Mouse (Mus musculus): ENCODE results near the gene Ankib1. TPM values are rescaled to one million over a fixed set of nuclear protein-coding genes. Genes with fewer than 3 reads are reported as not detected.
"Not testable (repeated sequence)": the region's sequence is repeated elsewhere in the genome, so short reads cannot be mapped to it uniquely, and the experiment has no call there.

Gene Ankib1
- polyA plus RNA-seq, 1 experiment = 9.0 TPM

GRCm38 (mm10) chr5:3783947-3784681 is 18.6 kb downstream of the Ankib1 start:
- H3K4me1 ChIP-seq (ENCODE audit: control insufficient read depth, insufficient read depth, low read length) = no peaks in the 10 kb centered on the region
- no peak for TF ChIP-seq POLR2A (IDR thresholded peaks at IDR 0.05; ENCODE audit: control insufficient read depth, low read depth, low read length)
- no peak for TF ChIP-seq CTCF (IDR thresholded peaks at IDR 0.05; ENCODE audit: control insufficient read depth, insufficient read depth, insufficient replicate concordance, low read depth, low read length)
- no peaks in the 10 kb centered on the region for H3K27me3 ChIP-seq (ENCODE audit: control insufficient read depth, insufficient read depth, low read length)
- H3K4me3 ChIP-seq (ENCODE audit: control insufficient read depth, low read depth, low read length) = no peak overlapping the region
- no peaks in the 10 kb centered on the region for H3K36me3 ChIP-seq (ENCODE audit: control insufficient read depth, insufficient read depth, low read length)
- no peak overlapping the region for H3K27ac ChIP-seq (ENCODE audit: control insufficient read depth, insufficient read depth, low read depth, low read length)

- no peak overlapping the region for H3K4me3 ChIP-seq (ENCODE audit: control insufficient read depth, low read depth, low read length)
- no peaks in the 10 kb centered on the region for H3K36me3 ChIP-seq (ENCODE audit: control insufficient read depth, insufficient read depth, low read length)
- no peaks in the 10 kb centered on the region for H3K4me1 ChIP-seq (ENCODE audit: control insufficient read depth, insufficient read depth, low read length)
- H3K27ac ChIP-seq (ENCODE audit: control insufficient read depth, insufficient read depth, low read depth, low read length) = no peak overlapping the region
- no peaks in the 10 kb centered on the region for H3K27me3 ChIP-seq (ENCODE audit: control insufficient read depth, insufficient read depth, low read length)
- no peak; the same call in 1 of the 2 replicates for TF ChIP-seq CTCF (IDR thresholded peaks at IDR 0.05; ENCODE audit: control insufficient read depth, insufficient read depth, insufficient replicate concordance, low read depth, low read length)
- TF ChIP-seq POLR2A (IDR thresholded peaks at IDR 0.05; ENCODE audit: control insufficient read depth, low read depth, low read length) = no peak
These were observed 20.1 kb downstream of the Ankib1 start for GRCm38 (mm10) chr5:3782670-3783069.

- TF ChIP-seq CTCF (IDR thresholded peaks at IDR 0.05; ENCODE audit: control insufficient read depth, insufficient read depth, insufficient replicate concordance, low read depth, low read length) (no peak), POLR2A (IDR thresholded peaks at IDR 0.05; ENCODE audit: control insufficient read depth, low read depth, low read length) (no peak)
- H3K4me3 ChIP-seq (ENCODE audit: control insufficient read depth, low read depth, low read length) = no peak overlapping the region
- H3K27ac ChIP-seq (ENCODE audit: control insufficient read depth, insufficient read depth, low read depth, low read length) = no peak overlapping the region
- no peaks in the 10 kb centered on the region for H3K27me3 ChIP-seq (ENCODE audit: control insufficient read depth, insufficient read depth, low read length)
- no peaks in the 10 kb centered on the region for H3K4me1 ChIP-seq (ENCODE audit: control insufficient read depth, insufficient read depth, low read length)
- H3K36me3 ChIP-seq (ENCODE audit: control insufficient read depth, insufficient read depth, low read length) = no peaks in the 10 kb centered on the region
These were observed 30.7 kb downstream of the Ankib1 start for GRCm38 (mm10) chr5:3772017-3772416.

GRCm38 (mm10) chr5:3771512-3771911 is 31.2 kb downstream of the Ankib1 start:
- H3K27me3 ChIP-seq (ENCODE audit: control insufficient read depth, insufficient read depth, low read length) = no peaks in the 10 kb centered on the region
- no peak overlapping the region for H3K4me3 ChIP-seq (ENCODE audit: control insufficient read depth, low read depth, low read length)
- peak overlapping the region; percentile 8; the same call in 1 of the 2 replicates for H3K27ac ChIP-seq (ENCODE audit: control insufficient read depth, insufficient read depth, low read depth, low read length)
- TF ChIP-seq POLR2A (IDR thresholded peaks at IDR 0.05; ENCODE audit: control insufficient read depth, low read depth, low read length) (no peak), CTCF (IDR thresholded peaks at IDR 0.05; ENCODE audit: control insufficient read depth, insufficient read depth, insufficient replicate concordance, low read depth, low read length) (no peak)
- no peaks in the 10 kb centered on the region for H3K4me1 ChIP-seq (ENCODE audit: control insufficient read depth, insufficient read depth, low read length)
- no peaks in the 10 kb centered on the region for H3K36me3 ChIP-seq (ENCODE audit: control insufficient read depth, insufficient read depth, low read length)

GRCm38 (mm10) chr5:3750536-3750935 is 52.2 kb downstream of the Ankib1 start:
- H3K4me3 ChIP-seq (ENCODE audit: control insufficient read depth, low read depth, low read length); H3K27ac ChIP-seq (ENCODE audit: control insufficient read depth, insufficient read depth, low read depth, low read length); H3K36me3 ChIP-seq (ENCODE audit: control insufficient read depth, insufficient read depth, low read length); H3K27me3 ChIP-seq (ENCODE audit: control insufficient read depth, insufficient read depth, low read length); H3K4me1 ChIP-seq (ENCODE audit: control insufficient read depth, insufficient read depth, low read length): not testable (repeated sequence)

GRCm38 (mm10) chr5:3732846-3733245 is 69.9 kb downstream of the Ankib1 start:
- H3K4me3 ChIP-seq (ENCODE audit: control insufficient read depth, low read depth, low read length); H3K4me1 ChIP-seq (ENCODE audit: control insufficient read depth, insufficient read depth, low read length); H3K36me3 ChIP-seq (ENCODE audit: control insufficient read depth, insufficient read depth, low read length): not testable (repeated sequence)

GRCm38 (mm10) chr5:3728820-3729219 is 73.9 kb downstream of the Ankib1 start:
- Histone ChIP-seq H3K27ac (ENCODE audit: control insufficient read depth, insufficient read depth, low read depth, low read length) (no peak overlapping the region), H3K4me1 (ENCODE audit: control insufficient read depth, insufficient read depth, low read length) (no peaks in the 10 kb centered on the region), H3K36me3 (ENCODE audit: control insufficient read depth, insufficient read depth, low read length) (no peaks in the 10 kb centered on the region; the same call in 1 of the 2 replicates), H3K27me3 (ENCODE audit: control insufficient read depth, insufficient read depth, low read length) (no peaks in the 10 kb centered on the region), H3K4me3 (ENCODE audit: control insufficient read depth, low read depth, low read length) (no peak overlapping the region)
- TF ChIP-seq POLR2A (IDR thresholded peaks at IDR 0.05; ENCODE audit: control insufficient read depth, low read depth, low read length) = no peak
- TF ChIP-seq CTCF (IDR thresholded peaks at IDR 0.05; ENCODE audit: control insufficient read depth, insufficient read depth, insufficient replicate concordance, low read depth, low read length) = no peak

More at GRCm38 (mm10) chr5:3732846-3733245, 69.9 kb downstream of the Ankib1 start:
- not testable (repeated sequence) for H3K27me3 ChIP-seq (ENCODE audit: control insufficient read depth, insufficient read depth, low read length); H3K27ac ChIP-seq (ENCODE audit: control insufficient read depth, insufficient read depth, low read depth, low read length)

- Histone ChIP-seq H3K27me3 (ENCODE audit: control insufficient read depth, insufficient read depth, low read length) (no peaks in the 10 kb centered on the region), H3K36me3 (ENCODE audit: control insufficient read depth, insufficient read depth, low read length) (no peaks in the 10 kb centered on the region; the same call in 1 of the 2 replicates), H3K4me3 (ENCODE audit: control insufficient read depth, low read depth, low read length) (no peak overlapping the region), H3K4me1 (ENCODE audit: control insufficient read depth, insufficient read depth, low read length) (no peaks in the 10 kb centered on the region), H3K27ac (ENCODE audit: control insufficient read depth, insufficient read depth, low read depth, low read length) (no peak overlapping the region)
- TF ChIP-seq POLR2A (IDR thresholded peaks at IDR 0.05; ENCODE audit: control insufficient read depth, low read depth, low read length) (no peak), CTCF (IDR thresholded peaks at IDR 0.05; ENCODE audit: control insufficient read depth, insufficient read depth, insufficient replicate concordance, low read depth, low read length) (no peak)
These were observed 77.2 kb downstream of the Ankib1 start for GRCm38 (mm10) chr5:3725491-3725890.
